Mouse (Mus musculus): Measurements from ENCODE around the gene Pacrg.

- TF ChIP-seq CTCF (IDR thresholded peaks at IDR 0.05; ENCODE audit: extremely low read depth, insufficient read depth, low read length): no peak
- no peak for TF ChIP-seq POLR2A (IDR thresholded peaks at IDR 0.05; ENCODE audit: extremely low read depth, insufficient read depth, low read length)
Observed at GRCm38 (mm10) chr17:10874208-10875187, 34.4 kb upstream of the Pacrg start.
